Comparison of ENCODE assay signal across 22 mouse cellular contexts in genomic region chr8:45843306-45843705, GRCm38 (mm10). TPM values are rescaled to one million over a fixed set of nuclear protein-coding genes. Genes with fewer than 3 reads are reported as not detected.
A peak's percentile ranks its signal among the peaks of the same experiment; 100 is the strongest.
DNase-seq lines count a peak whose midpoint lies in the region; ATAC-seq and TF ChIP-seq lines count a peak whose summit lies in the region.
"Had no signal": no experiment of that assay in that cellular context is flagged by ENCODE, and none has a peak within 500 bp of the region (broad histone marks: within the 10 kb centered on the region; RNA-seq: fewer than 3 reads in every experiment).

No protein-coding gene starts in this region.

- peak; percentile 7 for DNase-seq in forebrain, embryonic 14.5 days (ENCODE audit: low spot score)
- DNase-seq in heart, adult 2 months: no peak
- DNase-seq in midbrain, embryonic 14.5 days: peak; percentile 17
- DNase-seq in midbrain, postnatal 0 days (ENCODE audit: low spot score): peak; percentile 68
- DNase-seq in right cerebral cortex, postnatal 25 days: no peak
- DNase-seq: adrenal gland, postnatal 10 days; cerebellum, adult 9-11 months; gastrocnemius, postnatal 10 days; kidney, adult 18-20 months; right cerebral cortex, postnatal 14 days; thymus, postnatal 36 days had no signal

- ATAC-seq in forebrain, embryonic 14.5 days: no peak
- no peak for ATAC-seq in forebrain, embryonic 16.5 days
- ATAC-seq in heart, embryonic 15.5 days (replicated peaks; ENCODE audit: insufficient number of reproducible peaks, insufficient read depth, low FRiP score, low read depth): no peak
- ATAC-seq in midbrain, embryonic 14.5 days (ENCODE audit: low FRiP score, low TSS enrichment): no peak
- ATAC-seq in midbrain, embryonic 15.5 days (replicated peaks): no peak
- ATAC-seq in midbrain, postnatal 0 days (ENCODE audit: low FRiP score): no peak
- ATAC-seq: activated CD4-positive, CD25-positive, alpha-beta regulatory T cell, adult 4 months; CD4-positive, CD25-positive, alpha-beta regulatory T cell, adult 4 months; Patski had no signal

- no peaks in the 10 kb centered on the region for H3K27me3 ChIP-seq in forebrain, embryonic 14.5 days (replicated peaks; ENCODE audit: control insufficient read depth, insufficient read depth, low read length)
- H3K27me3 ChIP-seq in forebrain, embryonic 16.5 days (replicated peaks; ENCODE audit: control insufficient read depth, insufficient read depth, low read length): no peaks in the 10 kb centered on the region
- H3K27me3 ChIP-seq in heart, embryonic 15.5 days: no peaks in the 10 kb centered on the region
- H3K27me3 ChIP-seq in heart, adult 2 months (ENCODE audit: control insufficient read depth, insufficient read depth, low read length): no peaks in the 10 kb centered on the region
- H3K27me3 ChIP-seq in midbrain, embryonic 14.5 days (ENCODE audit: control insufficient read depth, insufficient read depth, low read length): no peaks in the 10 kb centered on the region
- H3K27me3 ChIP-seq in midbrain, embryonic 15.5 days (replicated peaks): no peaks in the 10 kb centered on the region
- no peaks in the 10 kb centered on the region for H3K27me3 ChIP-seq in midbrain, postnatal 0 days (ENCODE audit: insufficient read depth, low read length)
- H3K27me3 ChIP-seq: limb, embryonic 15.5 days; liver, embryonic 15.5 days; midbrain, embryonic 12.5 days had no signal

- no peak overlapping the region for H3K4me2 ChIP-seq in forebrain, embryonic 14.5 days (ENCODE audit: low read length)
- no peak overlapping the region for H3K4me2 ChIP-seq in forebrain, embryonic 16.5 days (ENCODE audit: low read length)
- H3K4me2 ChIP-seq in heart, embryonic 15.5 days: no peak overlapping the region
- H3K4me2 ChIP-seq in midbrain, embryonic 14.5 days (ENCODE audit: low read length): no peak overlapping the region
- no peak overlapping the region for H3K4me2 ChIP-seq in midbrain, embryonic 15.5 days
- H3K4me2 ChIP-seq in midbrain, postnatal 0 days (ENCODE audit: low read depth, low read length, poor library complexity, severe bottlenecking): no peak overlapping the region
- H3K4me2 ChIP-seq: limb, embryonic 15.5 days; liver, embryonic 15.5 days; midbrain, embryonic 12.5 days had no signal

- no peak overlapping the region for H3K9ac ChIP-seq in forebrain, embryonic 14.5 days (ENCODE audit: low read length)
- H3K9ac ChIP-seq in forebrain, embryonic 16.5 days (replicated peaks; ENCODE audit: low read depth, low read length): no peak overlapping the region
- H3K9ac ChIP-seq in heart, embryonic 15.5 days: no peak overlapping the region
- H3K9ac ChIP-seq in heart, adult 2 months (ENCODE audit: low read depth, low read length): no peak overlapping the region
- H3K9ac ChIP-seq in midbrain, embryonic 14.5 days (replicated peaks; ENCODE audit: low read length): no peak overlapping the region
- no peak overlapping the region for H3K9ac ChIP-seq in midbrain, embryonic 15.5 days
- H3K9ac ChIP-seq in midbrain, postnatal 0 days (replicated peaks; ENCODE audit: low read length, poor library complexity, severe bottlenecking): no peak overlapping the region
- H3K9ac ChIP-seq: limb, embryonic 15.5 days; liver, embryonic 15.5 days; midbrain, embryonic 12.5 days had no signal

- no peak overlapping the region for H3K27ac ChIP-seq in forebrain, embryonic 14.5 days (ENCODE audit: low read depth, low read length)
- no peak overlapping the region for H3K27ac ChIP-seq in forebrain, embryonic 16.5 days (ENCODE audit: low read length)
- 0 out of 2 replicates have a peak overlapping the region, but pooled peaks have one; percentile 85 for H3K27ac ChIP-seq in heart, embryonic 15.5 days
- H3K27ac ChIP-seq in heart, adult 2 months: no peak overlapping the region
- H3K27ac ChIP-seq in midbrain, embryonic 14.5 days (replicated peaks; ENCODE audit: low read depth, low read length): no peak overlapping the region
- no peak overlapping the region for H3K27ac ChIP-seq in midbrain, embryonic 15.5 days
- H3K27ac ChIP-seq in midbrain, postnatal 0 days (ENCODE audit: low read depth, low read length): no peak overlapping the region; the same call in 1 of the 2 replicates
- H3K27ac ChIP-seq: kidney, postnatal 0 days; limb, embryonic 15.5 days; liver, embryonic 15.5 days; macrophage; midbrain, embryonic 12.5 days had no signal

- H3K4me3 ChIP-seq in forebrain, embryonic 14.5 days (ENCODE audit: low read depth, low read length): no peak overlapping the region
- no peak overlapping the region for H3K4me3 ChIP-seq in forebrain, embryonic 16.5 days (replicated peaks; ENCODE audit: low read length)
- no peak overlapping the region for H3K4me3 ChIP-seq in heart, embryonic 15.5 days
- H3K4me3 ChIP-seq in heart, adult 2 months: no peak overlapping the region
- no peak overlapping the region for H3K4me3 ChIP-seq in midbrain, embryonic 14.5 days (replicated peaks; ENCODE audit: low read depth, low read length)
- no peak overlapping the region for H3K4me3 ChIP-seq in midbrain, embryonic 15.5 days
- no peak overlapping the region for H3K4me3 ChIP-seq in midbrain, postnatal 0 days (ENCODE audit: low read depth, low read length)
- H3K4me3 ChIP-seq: limb, embryonic 15.5 days; liver, embryonic 15.5 days; midbrain, embryonic 12.5 days had no signal

- H3K9me3 ChIP-seq in forebrain, embryonic 14.5 days (replicated peaks; ENCODE audit: control insufficient read depth, low read length): no peaks in the 10 kb centered on the region
- no peaks in the 10 kb centered on the region for H3K9me3 ChIP-seq in forebrain, embryonic 16.5 days (ENCODE audit: control insufficient read depth, low read length)
- H3K9me3 ChIP-seq in heart, embryonic 15.5 days (replicated peaks): no peaks in the 10 kb centered on the region
- no peaks in the 10 kb centered on the region for H3K9me3 ChIP-seq in midbrain, embryonic 14.5 days (ENCODE audit: control insufficient read depth, low read length)
- H3K9me3 ChIP-seq in midbrain, embryonic 15.5 days: no peaks in the 10 kb centered on the region
- H3K9me3 ChIP-seq in midbrain, postnatal 0 days (ENCODE audit: low read length): no peaks in the 10 kb centered on the region
- H3K9me3 ChIP-seq: limb, embryonic 15.5 days; liver, embryonic 15.5 days; midbrain, embryonic 12.5 days had no signal

- whole genome bisulfite sequencing in forebrain, embryonic 14.5 days: 63% methylated on average over 5 of the region's 5 CpGs
- 55% methylated on average over 5 of the region's 5 CpGs for WGBS in forebrain, embryonic 16.5 days
- 82% methylated on average over 5 of the region's 5 CpGs for WGBS in heart, embryonic 15.5 days
- WGBS in heart, adult 2 months: 92% methylated on average over 5 of the region's 5 CpGs
- 64% methylated on average over 5 of the region's 5 CpGs for WGBS in midbrain, embryonic 14.5 days
- WGBS in midbrain, embryonic 15.5 days: 61% methylated on average over 5 of the region's 5 CpGs
- 63% methylated on average over 5 of the region's 5 CpGs for WGBS in midbrain, postnatal 0 days

- no peak for TF ChIP-seq POLR2A in heart, adult 2 months (IDR thresholded peaks at IDR 0.05; ENCODE audit: insufficient read depth, low read depth, low read length)

- H3K36me3 ChIP-seq in forebrain, embryonic 14.5 days (ENCODE audit: control insufficient read depth, insufficient read depth, low read length): no peaks in the 10 kb centered on the region
- H3K36me3 ChIP-seq in forebrain, embryonic 16.5 days (ENCODE audit: control insufficient read depth, insufficient read depth): no peaks in the 10 kb centered on the region
- H3K36me3 ChIP-seq in heart, embryonic 15.5 days: no peaks in the 10 kb centered on the region
- H3K36me3 ChIP-seq in heart, adult 2 months (ENCODE audit: control insufficient read depth, insufficient read depth, low read length): no peaks in the 10 kb centered on the region
- H3K36me3 ChIP-seq in midbrain, embryonic 14.5 days (ENCODE audit: control insufficient read depth, insufficient read depth, low read length): no peaks in the 10 kb centered on the region
- H3K36me3 ChIP-seq in midbrain, embryonic 15.5 days (replicated peaks): no peaks in the 10 kb centered on the region
- H3K36me3 ChIP-seq in midbrain, postnatal 0 days (ENCODE audit: insufficient read depth, low read length): no peaks in the 10 kb centered on the region
- H3K36me3 ChIP-seq: limb, embryonic 15.5 days; liver, embryonic 15.5 days; midbrain, embryonic 12.5 days had no signal

- no peak for TF ChIP-seq EP300 in heart, adult 2 months (IDR thresholded peaks at IDR 0.05; ENCODE audit: insufficient read depth, low read depth, low read length)

- intact Hi-C loops in heart, adult 2 months (cut with DNase I): no loop called here

- H3K4me1 ChIP-seq in forebrain, embryonic 14.5 days (ENCODE audit: control insufficient read depth, insufficient read depth, low read length): peaks cover 10% of the 10 kb centered on the region; the same call in 1 of the 2 replicates
- peaks cover 16% of the 10 kb centered on the region for H3K4me1 ChIP-seq in forebrain, embryonic 16.5 days (replicated peaks; ENCODE audit: control insufficient read depth, insufficient read depth, low read length)
- H3K4me1 ChIP-seq in heart, embryonic 15.5 days (replicated peaks): peaks cover 31% of the 10 kb centered on the region
- peaks cover 1% of the 10 kb centered on the region for H3K4me1 ChIP-seq in heart, adult 2 months (ENCODE audit: control insufficient read depth, insufficient read depth, low read length)
- H3K4me1 ChIP-seq in midbrain, embryonic 14.5 days (ENCODE audit: control insufficient read depth, insufficient read depth, low read length): no peaks in the 10 kb centered on the region
- H3K4me1 ChIP-seq in midbrain, embryonic 15.5 days: peaks cover 6% of the 10 kb centered on the region; the same call in 1 of the 2 replicates
- no peaks in the 10 kb centered on the region for H3K4me1 ChIP-seq in midbrain, postnatal 0 days (ENCODE audit: insufficient read depth, low read length)
- H3K4me1 ChIP-seq: liver, embryonic 15.5 days had no signal

- no peaks in the 10 kb centered on the region for H3K79me2 ChIP-seq in heart, adult 2 months (replicated peaks; ENCODE audit: control insufficient read depth, insufficient read depth, low read length)

- no peak for TF ChIP-seq CTCF in heart, adult 2 months (IDR thresholded peaks at IDR 0.05)
- TF ChIP-seq CTCF in midbrain, postnatal 0 days (IDR thresholded peaks at IDR 0.05): no peak

RNA-seq across cellular contexts. Expression of gene Pdlim3, which starts 42.0 kb away (rescaled TPM):
- 8.2 and 9.0 TPM in 2 replicates for polyA plus RNA-seq in forebrain, embryonic 14.5 days (2014; fragmentation: Nextera tagmentation; extraction: Ambion mirVana)
- 3.6 and 4.9 TPM in 2 replicates for polyA plus RNA-seq in forebrain, embryonic 16.5 days (2015; fragmentation: Nextera tagmentation; extraction: Ambion mirVana)
- 148 and 174 TPM in 2 replicates for polyA plus RNA-seq in heart, embryonic 15.5 days (2015; fragmentation: Nextera tagmentation; extraction: Ambion mirVana)
- 10 to 100 TPM; 29.4 to 29.9 TPM for total RNA-seq in heart, adult 2 months (2021)
- 52.5 and 71.1 TPM in 2 replicates for polyA plus RNA-seq in heart, adult 2 months (2012; rRNA removed)
- 30.5 and 30.7 TPM in 2 replicates for polyA plus RNA-seq in midbrain, embryonic 14.5 days (2014; fragmentation: Nextera tagmentation; extraction: Ambion mirVana)
- 21.2 and 25.9 TPM in 2 replicates for polyA plus RNA-seq in midbrain, embryonic 15.5 days (2015; fragmentation: Nextera tagmentation; extraction: Ambion mirVana)
- 6.6 and 10.7 TPM in 2 replicates for total RNA-seq in midbrain, postnatal 0 days (2014; rRNA removed)
- 9.8 and 11.3 TPM in 2 replicates for polyA plus RNA-seq in midbrain, postnatal 0 days (2015; fragmentation: Nextera tagmentation; extraction: Ambion mirVana)
- polyA plus RNA-seq: activated CD4-positive, CD25-positive, alpha-beta regulatory T cell, adult 4 months; CD4-positive, CD25-positive, alpha-beta regulatory T cell, adult 4 months; macrophage; Patski had no signal

Comparison
In these comparisons a context has a peak if more than half of its experiments do, and no peak if none do; other contexts are left out.
1. DNase-seq: peak in forebrain, embryonic 14.5 days (single experiment), midbrain, embryonic 14.5 days (single experiment) and midbrain, postnatal 0 days (single experiment); none in heart, adult 2 months (0 of 2) and right cerebral cortex, postnatal 25 days (single experiment).